Mouse (Mus musculus) C2C12 (cell line): ENCODE measurements at regions not wholly inside any gene's neighbourhood (a gene's known extent, or its start where the extent isn't known, plus 50 kb on each side); places are given as distances from the start of the nearest gene placed in this dataset.

Source experiments
- CTCF ChIP-seq: IDR thresholded peaks from one replicate; pipeline ENCODE4 v1.5.1; 2011; ENCODE audit not compliant: control insufficient read depth, insufficient read depth, insufficient read length
- MAX ChIP-seq: IDR thresholded peaks from one replicate; pipeline ENCODE4 v1.6.1; 2011; ENCODE audit warnings: mild to moderate bottlenecking, control low read depth

DNA sequence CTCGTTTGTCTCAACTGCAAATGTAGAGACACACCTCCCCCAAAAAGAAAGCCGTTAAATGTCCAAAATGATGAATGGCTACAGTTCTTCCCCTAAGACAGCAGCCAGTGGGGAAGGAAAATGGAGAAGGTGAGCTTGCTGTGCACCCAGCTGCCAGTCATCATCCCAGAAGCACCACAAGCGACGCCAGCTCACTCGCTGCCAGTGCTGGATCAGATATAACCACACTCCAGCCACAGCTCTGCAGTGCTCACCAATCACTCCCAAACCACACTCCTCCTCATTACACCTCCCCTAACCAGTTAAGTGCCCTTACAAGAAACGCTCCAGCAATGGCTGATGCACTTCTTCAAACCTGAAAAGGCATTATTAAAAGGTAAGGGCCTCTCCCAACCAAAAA lies 114.4 kb downstream of the Sox4 start:
- TF ChIP-seq MAX (no peak), CTCF (no peak)
